Mouse (Mus musculus) embryonic facial prominence, embryonic 15.5 days (tissue): ENCODE data around the gene Hic1. TPM values are rescaled to one million over a fixed set of nuclear protein-coding genes. Genes with fewer than 3 reads are reported as not detected.

Experiments
- ATAC-seq: fragments of 200-750 bp; cut with Nextera tagmentation; 2 replicates; pipeline ENCODE4 v1.8.0; 2017; ENCODE audit warnings: low read depth, moderate TSS enrichment; ENCODE audit not compliant: insufficient number of reproducible peaks, low FRiP score, low TSS enrichment
- H3K27ac ChIP-seq: fragments of 300-500 bp; sonication (generic); replicated peaks from 2 replicates; pipeline ENCODE4 v1.5.1; 2015; ENCODE audit warnings: mild to moderate bottlenecking, inconsistent platforms
- H3K27me3 ChIP-seq: fragments of 300-500 bp; sonication (generic); 2 replicates; pipeline ENCODE4 v1.6.1; 2015; ENCODE audit warnings: inconsistent platforms
- H3K36me3 ChIP-seq: fragments of 300-500 bp; sonication (generic); 2 replicates; pipeline ENCODE4 v1.6.1; 2015; ENCODE audit warnings: mild to moderate bottlenecking, inconsistent platforms
- H3K4me1 ChIP-seq: fragments of 300-500 bp; sonication (generic); 2 replicates; pipeline ENCODE4 v1.6.1; 2015; ENCODE audit warnings: inconsistent platforms
- H3K4me2 ChIP-seq: fragments of 300-500 bp; sonication (generic); replicated peaks from 2 replicates; pipeline ENCODE4 v1.6.1; 2015; ENCODE audit warnings: mild to moderate bottlenecking, inconsistent platforms
- H3K4me3 ChIP-seq: fragments of 300-500 bp; sonication (generic); replicated peaks from 2 replicates; pipeline ENCODE4 v1.5.1; 2015; ENCODE audit warnings: mild to moderate bottlenecking, inconsistent platforms
- H3K9ac ChIP-seq: fragments of 300-500 bp; sonication (generic); 2 replicates; pipeline ENCODE4 v1.6.1; 2015; ENCODE audit warnings: inconsistent platforms
- H3K9me3 ChIP-seq: fragments of 300-500 bp; sonication (generic); replicated peaks from 2 replicates; pipeline ENCODE4 v1.6.1; 2016; ENCODE audit warnings: inconsistent platforms
- WGBS: fragments of 180-500 bp; shearing (Covaris S2); methylation state at CpG from one replicate; pipeline ENCODE4 v1.1.7; 2015; 5-methylcytosine and 5-hydroxymethylcytosine counted together
- polyA plus RNA-seq: library from polyadenylated mRNA; unstranded; fragments of >200 nt; fragmentation: Nextera tagmentation; extraction: Ambion mirVana; gene quantifications from 2 replicates; pipeline ENCODE4 v1.2.1, GENCODE M21; 2015

The Hic1 gene
- polyA plus RNA-seq, 1 experiment from 2014 or later, result 17.7 TPM

DNA sequence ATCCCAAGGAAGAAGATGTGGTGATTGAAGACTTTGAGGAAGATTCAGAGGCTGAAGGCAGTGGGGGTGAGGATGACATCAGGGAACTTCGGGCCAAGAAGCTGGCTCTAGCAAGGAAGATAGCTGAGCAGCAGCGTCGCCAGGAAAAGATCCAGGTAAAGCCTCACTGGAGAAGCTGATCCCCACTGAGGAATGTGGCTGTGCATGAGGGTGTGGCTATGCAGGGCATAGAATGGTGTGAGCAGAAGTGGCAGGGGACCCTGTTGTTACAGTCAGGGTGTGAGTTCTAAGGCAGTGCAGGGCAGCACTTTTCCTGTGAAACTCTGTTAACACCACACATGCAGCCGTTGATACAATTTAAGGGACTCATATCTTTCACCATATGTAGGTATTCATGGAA, 26.6 kb downstream of the Hic1 start:
- Histone ChIP-seq H3K9ac (no peak overlapping the region), H3K4me2 (no peak overlapping the region), H3K27ac (peak overlapping the region; percentile 69), H3K4me3 (no peak overlapping the region), H3K27me3 (no peaks in the 10 kb centered on the region), H3K9me3 (no peaks in the 10 kb centered on the region), H3K4me1 (peaks cover 67% of the 10 kb centered on the region), H3K36me3 (peaks cover 23% of the 10 kb centered on the region)
- WGBS, result 61% methylated on average over 4 of the region's 4 CpGs
- no peak for ATAC-seq

DNA sequence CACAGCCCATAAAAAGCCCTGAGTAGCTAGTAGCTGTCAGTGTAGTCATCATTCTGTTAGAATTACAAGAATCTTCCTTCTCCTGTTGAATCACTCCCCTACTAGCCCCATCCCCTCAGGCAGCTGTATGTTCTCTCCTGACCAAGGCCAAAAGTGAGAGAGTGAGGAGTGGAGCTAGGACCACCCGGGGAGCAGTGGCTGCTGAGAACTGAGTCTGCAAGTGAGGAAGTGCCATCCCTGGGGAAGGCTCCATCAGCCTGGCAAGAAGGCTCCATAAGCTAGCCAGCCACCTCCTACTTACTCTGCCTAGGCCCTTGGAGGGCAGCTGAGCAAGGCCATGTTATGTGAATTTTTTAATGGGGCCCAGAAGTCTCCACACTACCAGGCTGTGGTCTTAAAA, 27.4 kb downstream of the Hic1 start:
- Histone ChIP-seq H3K4me2 (no peak overlapping the region), H3K27me3 (no peaks in the 10 kb centered on the region), H3K36me3 (peaks cover 23% of the 10 kb centered on the region), H3K4me3 (no peak overlapping the region), H3K9me3 (no peaks in the 10 kb centered on the region), H3K27ac (peak overlapping the region; percentile 86), H3K4me1 (peaks cover 61% of the 10 kb centered on the region), H3K9ac (no peak overlapping the region)
- 8% methylated on average over 1 of the region's 1 CpGs for WGBS
- peak; percentile 59 for ATAC-seq

DNA sequence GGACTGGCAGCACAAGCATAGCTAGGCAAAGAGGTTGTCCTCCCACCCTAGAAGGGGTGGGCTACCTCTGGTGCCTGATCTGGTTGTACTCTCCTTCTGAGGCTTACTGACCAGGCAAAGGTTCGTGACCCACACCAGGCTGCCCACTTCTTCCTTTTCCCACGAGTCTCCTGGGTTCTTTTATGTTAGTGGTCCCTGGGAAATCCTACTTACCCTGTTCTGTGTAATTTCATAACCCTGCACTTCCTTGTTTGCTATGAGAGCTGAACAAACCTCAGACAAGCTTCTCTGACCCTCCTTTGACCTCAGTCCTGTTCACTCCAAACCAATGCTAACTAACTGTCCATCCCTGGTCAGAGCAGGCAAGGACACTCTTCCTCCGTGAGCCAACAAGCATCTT, 28.3 kb downstream of the Hic1 start:
- WGBS, result 54% methylated on average over 3 of the region's 3 CpGs

DNA sequence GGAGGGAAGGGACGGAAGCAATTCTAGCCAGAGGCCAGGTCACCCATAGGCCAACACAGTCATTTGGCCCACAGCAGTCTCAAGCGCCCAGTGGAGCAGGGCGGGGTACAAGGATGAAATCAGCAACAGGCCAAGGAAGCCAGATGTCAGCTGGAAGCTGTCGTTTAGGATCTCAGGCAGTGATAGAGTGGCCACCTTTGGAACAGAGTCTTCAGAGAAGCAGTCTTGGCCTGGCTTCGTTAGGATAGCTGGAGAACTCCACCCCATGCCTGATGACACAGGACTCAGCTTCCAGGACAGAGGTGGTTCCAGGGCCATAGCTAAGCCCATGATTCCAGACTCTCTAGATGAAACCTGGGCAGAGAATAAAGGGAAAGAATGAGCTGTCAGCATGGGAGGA, 28.9 kb downstream of the Hic1 start:
- no peak for ATAC-seq
- Histone ChIP-seq H3K27ac (peak overlapping the region; percentile 86), H3K4me1 (peaks cover 59% of the 10 kb centered on the region)

More for the DNA sequence above, 28.3 kb downstream of the Hic1 start:
- H3K36me3 ChIP-seq, result peaks cover 23% of the 10 kb centered on the region
- no peak overlapping the region for H3K9ac ChIP-seq
- H3K4me3 ChIP-seq, result no peak overlapping the region
- no peaks in the 10 kb centered on the region for H3K9me3 ChIP-seq
- peak overlapping the region; percentile 86 for H3K27ac ChIP-seq
- H3K4me2 ChIP-seq, result no peak overlapping the region
- no peaks in the 10 kb centered on the region for H3K27me3 ChIP-seq
- ATAC-seq, result no peak
- H3K4me1 ChIP-seq, result peaks cover 59% of the 10 kb centered on the region

DNA sequence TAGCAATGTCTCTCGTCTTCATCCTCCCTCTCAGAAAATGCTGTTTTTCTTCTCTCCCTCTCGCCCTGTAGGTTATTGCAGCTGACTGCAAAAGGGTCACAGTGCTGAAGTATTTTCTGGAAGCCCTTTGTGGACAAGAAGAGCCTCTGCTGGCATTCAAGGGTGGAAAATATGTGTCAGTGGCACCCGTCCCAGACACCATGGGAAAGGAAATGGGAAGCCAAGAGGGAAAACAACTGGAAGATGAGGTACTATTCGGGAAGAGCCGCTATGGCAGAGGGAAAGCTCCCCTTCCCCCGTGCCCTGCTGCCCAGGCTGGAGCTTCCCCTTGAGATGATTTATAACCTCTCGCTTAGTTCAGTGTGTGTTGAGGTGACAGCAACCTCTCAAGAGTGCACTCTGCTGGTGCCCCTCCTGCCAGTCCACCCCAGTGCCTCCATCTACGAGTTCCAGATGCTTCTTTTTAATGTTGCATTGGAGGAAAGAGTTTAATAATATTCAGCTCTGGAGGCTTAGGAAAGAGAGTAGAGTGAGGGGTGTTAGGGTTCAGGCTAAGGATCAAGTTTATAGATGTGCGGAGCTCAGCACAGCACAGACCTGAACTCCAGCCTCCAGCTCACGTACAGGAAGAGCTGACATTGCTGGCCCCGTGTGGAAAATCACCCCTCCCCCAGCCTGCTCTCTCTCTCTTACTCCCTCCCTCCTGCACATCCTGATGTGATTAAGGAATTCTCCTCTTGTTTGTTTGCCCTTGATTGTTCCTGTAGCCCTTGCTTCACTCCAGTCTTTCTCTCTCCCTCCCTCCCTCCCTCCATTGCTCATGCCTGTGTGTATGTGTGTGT, 30.0 kb downstream of the Hic1 start:
- Histone ChIP-seq H3K27me3 (no peaks in the 10 kb centered on the region), H3K36me3 (peaks cover 15% of the 10 kb centered on the region), H3K27ac (peak overlapping the region; percentile 86), H3K9ac (no peak overlapping the region), H3K4me1 (peaks cover 69% of the 10 kb centered on the region), H3K4me2 (no peak overlapping the region), H3K9me3 (no peaks in the 10 kb centered on the region), H3K4me3 (no peak overlapping the region)
- 17% methylated on average over 11 of the region's 11 CpGs for WGBS
- ATAC-seq, result peak; percentile 83

More for the DNA sequence above, 28.9 kb downstream of the Hic1 start:
- Histone ChIP-seq H3K9ac (no peak overlapping the region), H3K9me3 (no peaks in the 10 kb centered on the region), H3K27me3 (no peaks in the 10 kb centered on the region), H3K4me2 (no peak overlapping the region), H3K4me3 (no peak overlapping the region), H3K36me3 (peaks cover 23% of the 10 kb centered on the region)
- WGBS, result 52% methylated on average over 5 of the region's 5 CpGs

DNA sequence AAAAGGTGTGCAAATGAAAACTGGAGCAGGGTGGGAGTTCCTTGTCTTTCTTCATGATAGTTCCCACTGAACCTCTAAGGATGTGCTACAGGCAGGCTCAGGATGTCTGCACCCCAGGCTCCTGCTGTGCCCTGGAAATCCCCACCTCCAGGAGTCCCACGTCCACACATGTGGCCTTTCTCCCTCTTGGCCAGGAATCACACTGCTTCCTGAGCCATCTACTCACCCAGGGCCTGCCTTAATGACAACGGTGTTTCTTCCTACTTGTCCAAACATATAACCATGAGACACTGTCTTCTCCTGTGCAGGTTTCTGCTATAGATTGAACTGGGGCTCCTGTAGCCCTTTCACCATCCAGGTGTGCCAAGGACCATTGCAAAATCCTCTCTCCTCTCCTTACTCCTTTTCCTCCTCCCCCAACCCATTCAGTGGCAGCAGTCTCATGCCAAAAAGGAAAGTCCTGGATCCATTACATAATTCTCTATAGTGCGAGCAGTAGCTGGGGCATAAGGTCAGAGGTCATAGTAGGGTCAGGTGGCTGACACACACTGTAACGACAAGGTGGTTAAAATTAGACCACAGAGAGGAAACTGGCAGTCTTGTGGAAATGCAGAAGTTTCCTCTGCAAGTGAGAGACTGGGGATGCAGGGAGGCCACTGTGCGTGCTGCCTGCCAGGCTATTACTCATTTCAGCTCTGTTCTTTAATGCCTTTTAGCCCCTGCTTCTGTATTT, 32.5 kb downstream of the Hic1 start:
- no peak overlapping the region for H3K9ac ChIP-seq
- no peak for ATAC-seq
- H3K27me3 ChIP-seq, result no peaks in the 10 kb centered on the region
- H3K36me3 ChIP-seq, result no peaks in the 10 kb centered on the region
- H3K4me3 ChIP-seq, result no peak overlapping the region
- 48% methylated on average over 5 of the region's 5 CpGs for WGBS
- H3K4me1 ChIP-seq, result peaks cover 81% of the 10 kb centered on the region
- no peaks in the 10 kb centered on the region for H3K9me3 ChIP-seq
- no peak overlapping the region for H3K4me2 ChIP-seq
- H3K27ac ChIP-seq, result peak overlapping the region; percentile 28; the same call in 1 of the 2 replicates

DNA sequence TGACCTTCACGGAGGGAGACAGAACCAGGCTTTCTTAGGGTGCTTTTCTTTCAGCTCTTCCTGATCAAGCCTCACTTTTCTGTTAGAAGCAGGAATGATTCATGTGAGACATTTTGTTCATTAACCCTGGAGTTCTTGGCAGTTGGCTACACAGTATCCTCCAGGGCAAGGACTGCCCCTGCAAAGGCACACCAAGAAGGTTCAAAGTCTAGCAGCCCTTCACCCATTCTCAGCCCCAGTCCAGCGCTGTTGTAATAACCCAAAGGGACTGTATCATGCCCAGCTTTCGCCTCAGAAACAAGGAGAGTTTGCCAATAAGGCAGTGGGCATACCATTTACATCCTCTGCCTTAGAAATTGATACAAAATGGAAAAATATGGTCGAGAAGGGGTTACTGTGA, 34.0 kb downstream of the Hic1 start:
- Histone ChIP-seq H3K27me3 (no peaks in the 10 kb centered on the region), H3K9ac (no peak overlapping the region), H3K9me3 (no peaks in the 10 kb centered on the region), H3K27ac (peak overlapping the region; percentile 60; the same call in 1 of the 2 replicates), H3K4me1 (peaks cover 68% of the 10 kb centered on the region), H3K4me3 (no peak overlapping the region), H3K4me2 (no peak overlapping the region), H3K36me3 (no peaks in the 10 kb centered on the region)
- no peak for ATAC-seq
- WGBS, result 89% methylated on average over 4 of the region's 4 CpGs

DNA sequence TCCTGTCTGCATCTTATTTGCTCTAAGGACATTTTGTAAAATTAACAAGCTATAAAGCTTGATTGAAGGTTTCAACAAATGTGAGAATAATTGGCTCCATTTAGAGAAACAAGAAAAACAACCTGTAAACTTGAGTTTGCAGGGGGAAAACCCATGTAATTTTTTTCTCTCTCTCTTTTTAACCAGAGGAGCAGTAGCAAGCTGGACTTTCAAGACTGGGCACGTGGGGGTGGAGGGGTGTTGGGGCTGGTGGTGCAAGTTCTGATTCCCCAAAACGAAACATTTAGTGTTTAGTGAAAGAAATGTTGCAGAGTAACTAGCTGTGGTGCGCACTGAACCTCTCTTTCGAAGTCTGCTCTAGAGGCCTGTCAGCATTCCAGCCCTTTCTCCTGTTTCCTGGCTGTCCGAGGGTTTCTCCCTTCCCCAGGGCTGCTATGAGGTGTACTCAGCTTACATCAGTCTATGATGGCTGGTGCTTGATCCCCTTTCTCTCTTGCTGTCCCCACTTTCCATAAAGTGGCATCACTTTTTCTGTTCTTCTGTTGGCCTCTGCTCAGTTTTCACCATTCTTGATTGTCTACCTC, 34.7 kb downstream of the Hic1 start:
- H3K9ac ChIP-seq, result no peak overlapping the region
- H3K27me3 ChIP-seq, result no peaks in the 10 kb centered on the region
- H3K4me3 ChIP-seq, result no peak overlapping the region
- H3K36me3 ChIP-seq, result no peaks in the 10 kb centered on the region
- peaks cover 61% of the 10 kb centered on the region for H3K4me1 ChIP-seq
- H3K27ac ChIP-seq, result peak overlapping the region; percentile 60
- WGBS, result 44% methylated on average over 5 of the region's 5 CpGs
- no peaks in the 10 kb centered on the region for H3K9me3 ChIP-seq
- ATAC-seq, result no peak
- H3K4me2 ChIP-seq, result no peak overlapping the region; the same call in 1 of the 2 replicates

DNA sequence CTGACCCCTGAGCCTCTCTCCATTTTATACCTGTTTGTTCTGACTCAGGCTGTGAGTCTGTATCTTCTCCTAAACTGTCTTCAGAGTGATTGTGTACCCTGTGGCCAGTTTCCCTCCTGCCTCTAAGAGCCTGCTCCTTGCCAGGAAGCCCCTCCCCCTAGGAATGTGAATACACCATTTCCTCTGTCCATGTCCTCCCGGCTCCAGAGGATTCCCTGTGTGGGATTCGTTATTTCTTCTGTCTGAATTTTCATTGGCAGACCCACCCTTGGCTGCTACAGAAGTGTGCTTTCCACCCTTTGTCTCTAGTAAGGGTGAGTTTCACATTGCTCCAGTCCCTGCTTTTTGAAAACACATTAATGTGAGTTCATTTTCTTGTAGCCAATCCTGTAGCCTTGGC, 35.4 kb downstream of the Hic1 start:
- Histone ChIP-seq H3K27me3 (no peaks in the 10 kb centered on the region), H3K4me3 (no peak overlapping the region), H3K4me2 (0 out of 2 replicates have a peak overlapping the region, but pooled peaks have one; percentile 19), H3K36me3 (no peaks in the 10 kb centered on the region), H3K9ac (no peak overlapping the region), H3K27ac (peak overlapping the region; percentile 60), H3K9me3 (no peaks in the 10 kb centered on the region), H3K4me1 (peaks cover 54% of the 10 kb centered on the region)
- WGBS, result 7% methylated on average over 2 of the region's 2 CpGs
- ATAC-seq, result peak; percentile 74

DNA sequence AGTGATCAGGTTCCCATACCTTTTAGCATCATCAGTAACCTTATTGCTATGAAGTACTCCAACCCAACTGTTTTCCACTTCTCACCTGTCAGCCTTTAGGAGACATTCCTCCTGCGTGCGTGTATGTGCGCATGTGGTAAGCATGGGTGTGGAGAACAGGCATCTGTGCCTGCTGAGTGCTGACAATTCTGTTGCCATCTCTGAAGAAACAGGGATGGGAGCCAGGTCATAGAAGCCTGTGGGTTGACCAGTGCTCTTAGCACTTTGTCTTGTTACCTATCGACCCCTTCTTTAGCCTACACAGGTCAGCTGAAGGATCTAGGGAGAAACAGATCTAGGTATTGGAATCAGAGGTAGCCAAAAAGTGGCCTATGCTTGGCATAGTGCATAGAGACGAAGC, 35.9 kb downstream of the Hic1 start:
- Histone ChIP-seq H3K4me3 (no peak overlapping the region), H3K4me2 (0 out of 2 replicates have a peak overlapping the region, but pooled peaks have one; percentile 19), H3K27me3 (no peaks in the 10 kb centered on the region), H3K9me3 (no peaks in the 10 kb centered on the region), H3K36me3 (no peaks in the 10 kb centered on the region), H3K27ac (peak overlapping the region; percentile 60), H3K4me1 (peaks cover 49% of the 10 kb centered on the region), H3K9ac (no peak overlapping the region)
- 81% methylated on average over 5 of the region's 5 CpGs for WGBS
- no peak for ATAC-seq

DNA sequence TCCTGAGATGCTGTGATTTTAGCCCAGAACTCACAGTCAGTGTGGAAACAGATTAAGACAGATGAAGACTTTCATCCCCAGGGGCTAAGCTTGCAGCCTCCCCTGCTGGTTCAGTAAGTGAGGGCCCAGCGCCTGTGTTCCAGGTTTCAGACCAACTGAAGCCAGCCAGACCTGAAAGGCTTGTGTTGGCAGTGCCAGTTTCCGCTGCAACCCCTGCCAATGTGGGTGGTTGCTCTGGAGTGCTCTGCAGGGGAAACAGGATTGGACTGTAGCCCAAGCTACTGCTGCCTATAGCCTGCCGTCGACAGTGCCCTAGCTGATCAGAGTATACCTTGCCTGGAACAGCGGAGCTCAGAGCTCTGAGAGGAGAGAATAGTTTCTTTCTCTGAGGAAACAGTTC, 37.0 kb downstream of the Hic1 start:
- Histone ChIP-seq H3K27ac (peak overlapping the region; percentile 28; the same call in 1 of the 2 replicates), H3K27me3 (no peaks in the 10 kb centered on the region), H3K4me3 (no peak overlapping the region), H3K4me1 (peaks cover 43% of the 10 kb centered on the region), H3K9ac (no peak overlapping the region), H3K36me3 (no peaks in the 10 kb centered on the region), H3K9me3 (no peaks in the 10 kb centered on the region), H3K4me2 (no peak overlapping the region)
- WGBS, result 36% methylated on average over 5 of the region's 5 CpGs
- ATAC-seq, result peak; percentile 74
